10 mouse cellular contexts compared by ENCODE assay signal in genomic region chr9:70242112-70242862, GRCm38 (mm10). TPM values are rescaled to one million over a fixed set of nuclear protein-coding genes. Genes with fewer than 3 reads are reported as not detected.
DNase-seq lines count a peak whose midpoint lies in the region; ATAC-seq and TF ChIP-seq lines count a peak whose summit lies in the region.
"Had no signal": no experiment of that assay in that cellular context is flagged by ENCODE, and none has a peak within 500 bp of the region (broad histone marks: within the 10 kb centered on the region; RNA-seq: fewer than 3 reads in every experiment).

No protein-coding gene starts in this region.

- DNase-seq in adrenal gland, adult (ENCODE audit: inconsistent age in 2 of 2, low spot score in 1 of 2), result peak; percentile 87 to 92
- peak; percentile 78 for DNase-seq in kidney, adult 11 months
- no peak for DNase-seq in liver, embryonic 11.5 days (ENCODE audit: low spot score)
- DNase-seq in left cerebral cortex, adult 11 months (ENCODE audit: low spot score), result no peak
- DNase-seq in gastrocnemius, adult 8-10 months (ENCODE audit: low spot score in 2 of 2), result no peak
- no peak for DNase-seq in right cerebral cortex, postnatal 25 days
- DNase-seq: left cerebral cortex, postnatal 4 days; thymus, adult 18-20 months had no signal

- no peak overlapping the region for H3K4me2 ChIP-seq in liver, embryonic 11.5 days
- H3K4me2 ChIP-seq in hindbrain, embryonic 13.5 days, result no peak overlapping the region

- H3K9ac ChIP-seq in liver, embryonic 11.5 days (ENCODE audit: low read depth, low read length), result no peak overlapping the region
- no peak overlapping the region for H3K9ac ChIP-seq in hindbrain, embryonic 13.5 days

- H3K27me3 ChIP-seq in C2C12 (ENCODE audit: control insufficient read depth, insufficient read depth, insufficient read length), result no peaks in the 10 kb centered on the region
- H3K27me3 ChIP-seq in liver, embryonic 11.5 days (replicated peaks; ENCODE audit: control insufficient read depth, insufficient read depth, low read length), result no peaks in the 10 kb centered on the region
- H3K27me3 ChIP-seq in hindbrain, embryonic 13.5 days, result no peaks in the 10 kb centered on the region

- ATAC-seq in liver, embryonic 11.5 days (replicated peaks; ENCODE audit: low FRiP score), result no peak
- no peak for ATAC-seq in hindbrain, embryonic 13.5 days (ENCODE audit: low FRiP score)

- no peak for TF ChIP-seq CTCF in C2C12 (IDR thresholded peaks at IDR 0.05; ENCODE audit: control insufficient read depth, insufficient read depth, insufficient read length)

- H3K79me2 ChIP-seq in C2C12 (ENCODE audit: control insufficient read depth, insufficient read depth), result peaks cover 96% of the 10 kb centered on the region

- H3K4me1 ChIP-seq in liver, embryonic 11.5 days (replicated peaks; ENCODE audit: control insufficient read depth, insufficient read depth, low read length), result 0 out of 2 replicates have a peak, but pooled peaks cover 2% of the 10 kb centered on the region
- H3K4me1 ChIP-seq in hindbrain, embryonic 13.5 days (replicated peaks), result no peaks in the 10 kb centered on the region

- H3K79me3 ChIP-seq in C2C12 (ENCODE audit: low read depth), result peaks cover 54% of the 10 kb centered on the region

- 67% methylated on average over 4 of the region's 4 CpGs for WGBS in liver, embryonic 11.5 days
- 88% methylated on average over 4 of the region's 4 CpGs for WGBS in hindbrain, embryonic 13.5 days

- H3K4me3 ChIP-seq in C2C12 (ENCODE audit: insufficient read depth, poor library complexity, severe bottlenecking), result no peak overlapping the region
- H3K4me3 ChIP-seq in liver, embryonic 11.5 days (ENCODE audit: low read depth, low read length), result no peak overlapping the region
- H3K4me3 ChIP-seq in hindbrain, embryonic 13.5 days, result no peak overlapping the region

- H3K27ac ChIP-seq in liver, embryonic 11.5 days (ENCODE audit: low read depth, low read length), result peak overlapping the region; percentile 71; the same call in 1 of the 2 replicates
- no peak overlapping the region for H3K27ac ChIP-seq in hindbrain, embryonic 13.5 days

- no peak overlapping the region for H3ac ChIP-seq in C2C12 (ENCODE audit: control insufficient read depth, insufficient read length, low read depth)

- H3K9me3 ChIP-seq in liver, embryonic 11.5 days (ENCODE audit: control insufficient read depth, low read length), result no peaks in the 10 kb centered on the region
- H3K9me3 ChIP-seq in hindbrain, embryonic 13.5 days, result no peaks in the 10 kb centered on the region

- no peaks in the 10 kb centered on the region for H3K36me3 ChIP-seq in C2C12 (ENCODE audit: control insufficient read depth, insufficient read depth)
- no peaks in the 10 kb centered on the region for H3K36me3 ChIP-seq in liver, embryonic 11.5 days (ENCODE audit: control insufficient read depth, insufficient read depth, low read length)
- H3K36me3 ChIP-seq in hindbrain, embryonic 13.5 days, result no peaks in the 10 kb centered on the region

TF ChIP-seq in C2C12, 6 proteins besides CTCF, POLR2A, EP300 and RAD21:
- no peak for TF ChIP-seq MAX (IDR thresholded peaks at IDR 0.05)
- TF ChIP-seq MYOD1 (IDR thresholded peaks at IDR 0.05; ENCODE audit: control insufficient read depth, insufficient read length, low read depth), result peak; percentile 63
- TF ChIP-seq FOSL1 (IDR thresholded peaks at IDR 0.05; ENCODE audit: insufficient read depth, low read length, poor library complexity, severe bottlenecking), result peak; percentile 5

RNA-seq across cellular contexts. Expression of gene Myo1e, which starts 35.1 kb away (rescaled TPM):
- polyA plus RNA-seq in C2C12 (2012; fragmentation: generic; extraction: Trizol), result 27.3 TPM
- polyA plus RNA-seq in liver, embryonic 11.5 days (2014; fragmentation: Nextera tagmentation; extraction: Ambion mirVana), result 5.9 and 6.1 TPM in 2 replicates
- polyA plus RNA-seq in hindbrain, embryonic 13.5 days (2015; fragmentation: Nextera tagmentation; extraction: Ambion mirVana), result 8.3 and 9.2 TPM in 2 replicates
- 1 to 10 TPM; 4.7 to 8.3 (median 5.3) TPM for total RNA-seq in gastrocnemius, adult 8-10 months (2022)

Comparison
In these comparisons a context has a peak if more than half of its experiments do, and no peak if none do; other contexts are left out.
1. DNase-seq: peak in adrenal gland, adult (2 of 2) and kidney, adult 11 months (single experiment); none in liver, embryonic 11.5 days (single experiment), left cerebral cortex, adult 11 months (single experiment), gastrocnemius, adult 8-10 months (0 of 2) and right cerebral cortex, postnatal 25 days (single experiment).